Mouse (Mus musculus) heart, postnatal 0 days (tissue): ENCODE results near the gene Hist1h2bc. TPM values are rescaled to one million over a fixed set of nuclear protein-coding genes. Genes with fewer than 3 reads are reported as not detected.
"Not testable (repeated sequence)": the region's sequence is repeated elsewhere in the genome, so short reads cannot be mapped to it uniquely, and the experiment has no call there.

Source experiments
- ATAC-seq: fragments of 200-750 bp; cut with Nextera tagmentation; 2 replicates; pipeline ENCODE4 v1.8.0; 2017; ENCODE audit warnings: low read depth, moderate number of reproducible peaks, moderate library complexity; ENCODE audit not compliant: insufficient read depth
- DNase-seq: peaks from one replicate; pipeline ENCODE4 v3.0.0-alpha.2; 2016; ENCODE audit warnings: low spot score
- H3K27ac ChIP-seq: fragments of 300-500 bp; sonication (generic); 2 replicates; pipeline ENCODE4 v1.5.1; 2014; ENCODE audit warnings: low read depth, mild to moderate bottlenecking
- H3K27me3 ChIP-seq: fragments of 300-500 bp; sonication (generic); 2 replicates; pipeline ENCODE4 v1.6.1; 2014; ENCODE audit warnings: low read length, mixed read lengths; ENCODE audit not compliant: control insufficient read depth, insufficient read depth
- H3K36me3 ChIP-seq: fragments of 300-500 bp; sonication (generic); replicated peaks from 2 replicates; pipeline ENCODE4 v1.6.1; 2014; ENCODE audit warnings: low read length, mixed read lengths; ENCODE audit not compliant: control insufficient read depth, insufficient read depth
- H3K4me1 ChIP-seq: fragments of 300-500 bp; sonication (generic); 2 replicates; pipeline ENCODE4 v1.6.1; 2014; ENCODE audit warnings: antibody characterized with exemption; ENCODE audit not compliant: control insufficient read depth, insufficient read depth
- H3K4me2 ChIP-seq: fragments of 300-500 bp; sonication (generic); 2 replicates; pipeline ENCODE4 v1.6.1; 2014; ENCODE audit warnings: low read depth, mild to moderate bottlenecking, low read length, moderate library complexity
- H3K4me3 ChIP-seq: fragments of 300-500 bp; sonication (generic); 2 replicates; pipeline ENCODE4 v1.5.1; 2014; ENCODE audit warnings: low read depth, low read length
- H3K9ac ChIP-seq: fragments of 300-500 bp; sonication (generic); replicated peaks from 2 replicates; pipeline ENCODE4 v1.6.1; 2014; ENCODE audit warnings: low read depth, low read length, mixed read lengths
- H3K9me3 ChIP-seq: fragments of 300-500 bp; sonication (generic); replicated peaks from 2 replicates; pipeline ENCODE4 v1.6.1; 2016; ENCODE audit warnings: low read length; ENCODE audit not compliant: control insufficient read depth
- CTCF ChIP-seq: IDR thresholded peaks from 2 replicates; pipeline ENCODE4 v1.5.1; 2016; ENCODE audit warnings: antibody characterized with exemption, control low read depth, low read depth
- EP300 ChIP-seq: IDR thresholded peaks from 2 replicates; pipeline ENCODE4 v1.6.1; 2016; ENCODE audit warnings: antibody characterized with exemption, low read depth
- WGBS: fragments of 180-500 bp; shearing (Covaris S2); extraction: QIAGEN DNeasy Blood & Tissue Kit; methylation state at CpG from one replicate; pipeline ENCODE4 v1.1.7; 2014; 5-methylcytosine and 5-hydroxymethylcytosine counted together
- polyA plus RNA-seq: library from polyadenylated mRNA; unstranded; fragments of >200 nt; fragmentation: Nextera tagmentation; extraction: Ambion mirVana; gene quantifications from 2 replicates; pipeline ENCODE4 v1.2.1, GENCODE M21; 2015
- total RNA-seq: library from RNA; depleted of rRNA; stranded (reverse); fragments of >200 nt; gene quantifications from 2 replicates; pipeline ENCODE4 v1.2.3, GENCODE M21; 2014; ENCODE audit warnings: low replicate concordance

Hist1h2bc gene
- total and polyA plus RNA-seq, 2 experiments from 2014 or later: 94.4 to 253 TPM

- peaks cover 4% of the 10 kb centered on the region; the same call in 1 of the 2 replicates for H3K4me1 ChIP-seq
- WGBS: 2% methylated on average over 17 of the region's 17 CpGs
- peak within 1 kb of the TSS; percentile 82 for H3K9ac ChIP-seq
- peak within 1 kb of the TSS; percentile 83 for H3K27ac ChIP-seq
- peak within 1 kb of the TSS; percentile 91 for H3K4me2 ChIP-seq
- ATAC-seq: peak; percentile 58
- peak within 1 kb of the TSS; percentile 70 for H3K4me3 ChIP-seq
- peak; percentile 70 for DNase-seq
- H3K27me3 ChIP-seq: no peaks in the 10 kb centered on the region
- no peaks in the 10 kb centered on the region for H3K9me3 ChIP-seq
- TF ChIP-seq EP300 (no peak), CTCF (no peak)
- no peaks in the 10 kb centered on the region for H3K36me3 ChIP-seq
Observed at GRCm38 (mm10) chr13:23710374-23711089, 26.5 kb downstream of the Hist1h2bc start, which contains the start of gene Hfe. Hfe (minus strand) TSS chr13:23710854.

GRCm38 (mm10) chr13:23716261-23717042 is 32.5 kb downstream of the Hist1h2bc start:
- 40% methylated on average over 5 of the region's 5 CpGs for WGBS
- DNase-seq (no peak), ATAC-seq (0 out of 2 replicates have a peak, but pooled peaks have one; percentile 27)

GRCm38 (mm10) chr13:23717176-23717575 is 33.2 kb downstream of the Hist1h2bc start:
- H3K9ac ChIP-seq: no peak overlapping the region
- H3K9me3 ChIP-seq: no peaks in the 10 kb centered on the region
- DNase-seq (no peak), ATAC-seq (no peak)
- WGBS: 44% methylated on average over 11 of the region's 11 CpGs
- H3K27me3 ChIP-seq: no peaks in the 10 kb centered on the region
- TF ChIP-seq EP300: no peak
- no peak for TF ChIP-seq CTCF
- H3K4me2 ChIP-seq: no peak overlapping the region
- no peaks in the 10 kb centered on the region for H3K36me3 ChIP-seq
- H3K27ac ChIP-seq: 0 out of 2 replicates have a peak overlapping the region, but pooled peaks have one; percentile 36
- H3K4me3 ChIP-seq: no peak overlapping the region
- H3K4me1 ChIP-seq: peaks cover 5% of the 10 kb centered on the region; the same call in 1 of the 2 replicates

More at GRCm38 (mm10) chr13:23716261-23717042, 32.5 kb downstream of the Hist1h2bc start:
- peaks cover 5% of the 10 kb centered on the region; the same call in 1 of the 2 replicates for H3K4me1 ChIP-seq
- TF ChIP-seq CTCF (no peak), EP300 (no peak)
- H3K27me3 ChIP-seq: no peaks in the 10 kb centered on the region
- H3K9me3 ChIP-seq: no peaks in the 10 kb centered on the region
- H3K27ac ChIP-seq: peak overlapping the region; percentile 36
- H3K9ac ChIP-seq: no peak overlapping the region
- H3K4me2 ChIP-seq: no peak overlapping the region
- no peak overlapping the region for H3K4me3 ChIP-seq
- no peaks in the 10 kb centered on the region for H3K36me3 ChIP-seq

- not testable (repeated sequence) for DNase-seq, H3K27me3 ChIP-seq
Observed at GRCm38 (mm10) chr13:23717593-23718245, 33.7 kb downstream of the Hist1h2bc start.

GRCm38 (mm10) chr13:23724239-23724638 is 40.2 kb downstream of the Hist1h2bc start:
- WGBS: 56% methylated on average over 4 of the region's 4 CpGs
- H3K4me2 ChIP-seq: no peak overlapping the region
- no peaks in the 10 kb centered on the region for H3K9me3 ChIP-seq
- no peak overlapping the region for H3K9ac ChIP-seq
- H3K27ac ChIP-seq: no peak overlapping the region
- no peak for ATAC-seq
- no peaks in the 10 kb centered on the region for H3K27me3 ChIP-seq
- TF ChIP-seq CTCF: no peak
- TF ChIP-seq EP300: no peak
- no peak for DNase-seq
- H3K36me3 ChIP-seq: no peaks in the 10 kb centered on the region
- H3K4me1 ChIP-seq: 0 out of 2 replicates have a peak, but pooled peaks cover 8% of the 10 kb centered on the region
- H3K4me3 ChIP-seq: no peak overlapping the region

More at GRCm38 (mm10) chr13:23717593-23718245, 33.7 kb downstream of the Hist1h2bc start:
- not testable (repeated sequence) for H3K9ac ChIP-seq, H3K9me3 ChIP-seq, H3K4me3 ChIP-seq, ATAC-seq, H3K4me1 ChIP-seq, H3K4me2 ChIP-seq, H3K36me3 ChIP-seq
- 0 out of 2 replicates have a peak overlapping the region, but pooled peaks have one; percentile 36 for H3K27ac ChIP-seq
- WGBS: 24% methylated on average over 2 of the region's 2 CpGs
